Mouse (Mus musculus) neural tube, embryonic 14.5 days (tissue): Measurements from ENCODE around the gene Klf8. TPM values are rescaled to one million over a fixed set of nuclear protein-coding genes. Genes with fewer than 3 reads are reported as not detected.
A peak's percentile ranks its signal among the peaks of the same experiment; 100 is the strongest.

Experiments
- ATAC-seq: fragments of 200-750 bp; cut with Nextera tagmentation; 2 replicates; pipeline ENCODE4 v1.8.0; 2017; ENCODE audit warnings: low read depth, mild to moderate bottlenecking, moderate TSS enrichment, moderate library complexity
- H3K27ac ChIP-seq: fragments of 300-500 bp; sonication (generic); 2 replicates; pipeline ENCODE4 v1.5.1; 2014; ENCODE audit warnings: low read depth, mild to moderate bottlenecking, control low read depth, low read length, moderate library complexity, mixed read lengths
- H3K27me3 ChIP-seq: fragments of 300-500 bp; sonication (generic); 2 replicates; pipeline ENCODE4 v1.6.1; 2014; ENCODE audit warnings: low read length; ENCODE audit not compliant: control insufficient read depth, insufficient read depth
- H3K36me3 ChIP-seq: fragments of 300-500 bp; sonication (generic); 2 replicates; pipeline ENCODE4 v1.6.1; 2014; ENCODE audit warnings: low read length, mixed read lengths; ENCODE audit not compliant: control insufficient read depth, insufficient read depth
- H3K4me1 ChIP-seq: fragments of 300-500 bp; sonication (generic); 2 replicates; pipeline ENCODE4 v1.6.1; 2014; ENCODE audit warnings: low read length; ENCODE audit not compliant: control insufficient read depth, insufficient read depth
- H3K4me2 ChIP-seq: fragments of 300-500 bp; sonication (generic); 2 replicates; pipeline ENCODE4 v1.6.1; 2014; ENCODE audit warnings: mild to moderate bottlenecking, low read depth, low read length, control low read depth
- H3K4me3 ChIP-seq: fragments of 300-500 bp; sonication (generic); 2 replicates; pipeline ENCODE4 v1.5.1; 2014; ENCODE audit warnings: low read depth, low read length, control low read depth, mixed read lengths
- H3K9ac ChIP-seq: fragments of 300-500 bp; sonication (generic); replicated peaks from 2 replicates; pipeline ENCODE4 v1.6.1; 2014; ENCODE audit warnings: low read depth, mild to moderate bottlenecking, control low read depth, low read length, mixed read lengths
- H3K9me3 ChIP-seq: fragments of 300-500 bp; sonication (generic); 2 replicates; pipeline ENCODE4 v1.6.1; 2016; ENCODE audit warnings: low read length; ENCODE audit not compliant: control insufficient read depth
- WGBS: fragments of 180-500 bp; shearing (Covaris S2); extraction: QIAGEN DNeasy Blood & Tissue Kit; methylation state at CpG from one replicate; pipeline ENCODE4 v1.1.7; 2014; 5-methylcytosine and 5-hydroxymethylcytosine counted together
- polyA plus RNA-seq: library from polyadenylated mRNA; unstranded; fragments of >200 nt; fragmentation: Nextera tagmentation; extraction: Ambion mirVana; gene quantifications from 2 replicates; pipeline ENCODE4 v1.2.1, GENCODE M21; 2014

The Klf8 gene
- polyA plus RNA-seq, 1 experiment from 2014 or later, result 5.6 TPM

DNA sequence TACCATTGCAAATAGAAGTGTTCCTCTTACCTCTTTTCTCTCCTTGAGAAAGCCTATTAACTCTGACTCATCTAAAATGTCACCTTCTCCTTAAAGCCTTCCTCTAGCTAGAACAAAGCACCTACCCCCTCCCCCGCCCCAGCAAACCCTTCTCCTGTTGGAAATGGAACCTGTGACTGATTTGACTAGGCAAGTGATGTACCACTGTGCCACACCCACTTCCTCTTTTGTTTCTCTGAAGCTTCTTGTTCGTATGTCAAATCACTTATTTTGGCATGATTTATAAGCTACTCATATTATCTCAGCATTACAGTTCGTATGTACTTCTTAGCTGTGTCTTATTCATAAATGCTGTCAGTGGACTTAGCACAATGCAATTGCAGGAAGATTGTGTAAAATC, 144.5 kb downstream of the Klf8 start:
- no peak overlapping the region for H3K4me3 ChIP-seq
- H3K9me3 ChIP-seq, result no peaks in the 10 kb centered on the region
- no peak for ATAC-seq
- WGBS, result 70% methylated on average over 3 of the region's 3 CpGs
- H3K27me3 ChIP-seq, result no peaks in the 10 kb centered on the region
- H3K4me2 ChIP-seq, result no peak overlapping the region
- no peaks in the 10 kb centered on the region for H3K4me1 ChIP-seq
- H3K9ac ChIP-seq, result no peak overlapping the region
- H3K36me3 ChIP-seq, result no peaks in the 10 kb centered on the region
- no peak overlapping the region for H3K27ac ChIP-seq

DNA sequence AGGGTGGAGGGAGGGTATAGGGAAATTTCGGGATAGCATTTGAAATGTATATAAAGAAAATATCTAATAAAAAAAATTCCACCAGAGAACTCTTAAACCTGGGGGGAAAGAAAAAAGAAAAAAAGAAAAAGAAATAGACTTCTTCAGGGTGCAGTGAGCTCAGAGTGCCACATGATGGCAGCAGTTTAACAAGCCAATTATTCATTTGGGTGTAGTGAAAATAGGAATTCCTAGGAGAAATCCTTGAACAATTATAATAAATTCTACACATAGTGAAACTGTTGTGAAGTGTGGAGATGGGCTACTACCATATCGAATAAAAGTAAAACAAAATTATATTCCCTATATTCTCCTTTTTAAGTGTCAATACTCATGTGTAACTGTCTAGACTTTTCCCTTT, 152.0 kb downstream of the Klf8 start:
- Histone ChIP-seq H3K9me3 (no peaks in the 10 kb centered on the region), H3K4me2 (no peak overlapping the region), H3K27me3 (no peaks in the 10 kb centered on the region), H3K4me3 (no peak overlapping the region), H3K4me1 (no peaks in the 10 kb centered on the region), H3K27ac (no peak overlapping the region), H3K36me3 (no peaks in the 10 kb centered on the region), H3K9ac (no peak overlapping the region)
- 47% methylated on average over 2 of the region's 2 CpGs for WGBS
- no peak for ATAC-seq

DNA sequence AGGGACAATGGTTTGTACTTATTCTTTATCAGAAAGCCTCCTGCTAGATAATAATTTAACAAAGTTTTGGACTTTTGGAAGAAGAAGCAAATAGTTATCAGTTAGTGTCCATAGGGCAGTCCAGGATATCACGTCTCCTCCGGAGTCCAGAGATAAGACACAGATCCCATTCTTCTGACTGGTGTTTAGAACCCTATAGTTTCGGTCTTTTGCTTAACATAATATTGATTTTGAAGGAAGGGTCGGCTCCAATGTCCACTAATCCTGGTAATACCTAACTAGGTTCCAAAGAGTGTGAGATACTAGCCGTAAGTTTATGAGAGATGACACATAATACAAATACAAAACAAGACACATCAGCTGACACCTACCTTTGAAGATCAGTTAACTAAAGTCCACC, 179.8 kb downstream of the Klf8 start:
- no peaks in the 10 kb centered on the region for H3K27me3 ChIP-seq
- H3K9ac ChIP-seq, result no peak overlapping the region
- H3K27ac ChIP-seq, result no peak overlapping the region
- H3K36me3 ChIP-seq, result no peaks in the 10 kb centered on the region
- no peaks in the 10 kb centered on the region for H3K9me3 ChIP-seq
- H3K4me1 ChIP-seq, result no peaks in the 10 kb centered on the region
- 92% methylated on average over 5 of the region's 5 CpGs for WGBS
- H3K4me2 ChIP-seq, result no peak overlapping the region
- ATAC-seq, result no peak
- H3K4me3 ChIP-seq, result no peak overlapping the region

DNA sequence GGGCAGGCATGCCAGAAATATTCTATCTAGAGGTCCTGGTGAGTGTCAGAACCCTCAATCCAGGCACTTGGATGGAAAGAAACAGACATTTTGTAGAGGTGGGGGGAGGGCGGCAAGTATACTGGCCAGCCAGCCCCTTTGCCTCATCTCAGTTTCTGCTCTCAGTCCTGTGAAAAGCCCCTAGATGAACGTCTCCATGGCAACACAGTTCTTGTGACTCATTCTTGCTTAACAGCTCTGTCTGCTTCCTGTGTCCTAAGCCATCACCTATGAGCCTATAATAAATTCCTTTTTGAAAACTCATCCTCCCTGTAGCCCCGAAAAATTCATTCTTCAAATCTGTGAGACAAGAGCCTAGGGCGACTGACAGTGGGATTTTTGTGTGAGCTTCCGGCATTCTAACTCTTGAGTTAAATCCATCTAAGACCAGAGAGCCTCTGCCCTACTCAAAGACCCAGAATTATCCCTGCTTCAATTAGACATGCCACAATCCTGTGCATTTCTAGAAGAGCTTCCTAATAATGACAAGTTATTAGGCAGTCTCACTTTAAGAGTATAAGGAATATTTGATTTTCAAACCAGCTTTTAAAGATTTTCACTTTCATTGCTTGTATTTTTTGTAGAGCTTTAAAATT, 196.5 kb downstream of the Klf8 start:
- WGBS, result 32% methylated on average over 5 of the region's 5 CpGs
- no peaks in the 10 kb centered on the region for H3K4me1 ChIP-seq
- H3K9ac ChIP-seq, result no peak overlapping the region
- H3K9me3 ChIP-seq, result no peaks in the 10 kb centered on the region
- H3K4me2 ChIP-seq, result no peak overlapping the region
- H3K36me3 ChIP-seq, result no peaks in the 10 kb centered on the region
- peak; percentile 79; the same call in 1 of the 2 replicates for ATAC-seq
- no peak overlapping the region for H3K4me3 ChIP-seq
- 0 out of 2 replicates have a peak overlapping the region, but pooled peaks have one; percentile 5 for H3K27ac ChIP-seq
- H3K27me3 ChIP-seq, result no peaks in the 10 kb centered on the region

DNA sequence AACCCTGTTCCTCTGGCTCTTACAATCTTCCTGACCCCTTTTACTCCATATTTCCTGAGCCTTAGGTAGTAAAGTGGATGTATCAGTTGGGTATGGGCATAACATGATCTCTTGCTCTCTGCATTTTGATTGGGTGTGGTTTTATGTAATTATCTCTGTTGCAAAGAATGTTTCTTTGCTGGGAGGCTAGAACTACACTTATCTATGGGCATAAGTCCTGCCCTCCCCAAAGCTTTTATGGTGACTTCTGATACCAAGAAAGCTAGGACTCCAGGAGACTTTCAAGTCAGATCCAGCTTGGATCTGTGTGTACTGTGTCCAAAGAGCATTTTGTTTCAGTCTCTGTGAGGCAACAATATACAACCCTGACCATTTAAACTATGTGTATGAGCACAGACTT, 202.3 kb downstream of the Klf8 start:
- Histone ChIP-seq H3K9ac (no peak overlapping the region), H3K27me3 (no peaks in the 10 kb centered on the region), H3K4me1 (no peaks in the 10 kb centered on the region), H3K27ac (no peak overlapping the region), H3K4me3 (no peak overlapping the region), H3K36me3 (no peaks in the 10 kb centered on the region), H3K4me2 (no peak overlapping the region), H3K9me3 (no peaks in the 10 kb centered on the region)
- no peak for ATAC-seq

DNA sequence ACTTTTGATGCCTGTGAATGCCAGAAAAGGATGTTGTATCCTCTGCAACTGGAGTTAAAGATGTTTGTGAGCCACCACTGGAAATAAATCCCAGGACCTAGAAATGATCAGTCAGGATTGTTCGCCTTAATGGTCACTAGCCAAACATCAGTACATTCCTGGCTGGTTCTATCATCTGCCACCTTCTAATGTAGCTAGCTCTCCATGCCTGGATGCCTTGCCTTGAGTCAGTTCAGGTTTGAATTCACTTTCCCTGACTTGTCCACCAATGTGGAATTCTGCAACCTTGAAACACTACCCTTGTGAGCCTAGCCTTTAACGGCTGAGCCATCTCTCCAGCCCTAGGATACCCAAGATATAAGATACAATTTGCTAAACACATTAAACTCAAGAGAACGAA, 202.8 kb downstream of the Klf8 start:
- WGBS, result 85% methylated on average over 3 of the region's 3 CpGs
- Histone ChIP-seq H3K4me3 (no peak overlapping the region), H3K9me3 (no peaks in the 10 kb centered on the region), H3K27ac (no peak overlapping the region), H3K9ac (no peak overlapping the region), H3K4me1 (no peaks in the 10 kb centered on the region), H3K36me3 (no peaks in the 10 kb centered on the region), H3K27me3 (no peaks in the 10 kb centered on the region), H3K4me2 (no peak overlapping the region)
- no peak for ATAC-seq

Other genes with a start within 250 kb of the Klf8 start
- gene Usp51, start 231.0 kb upstream of the Klf8 start, polyA plus RNA-seq, result 2.5 and 3.8 TPM in 2 replicates
- gene Mageh1, start 199.9 kb upstream of the Klf8 start, polyA plus RNA-seq, result 108 and 125 TPM in 2 replicates
- gene Foxr2, start 118.7 kb upstream of the Klf8 start, polyA plus RNA-seq, result 0.40 and 0.53 TPM in 2 replicates
- 7.3 and 13.7 TPM in 2 replicates for gene Rragb, start 97.5 kb upstream of the Klf8 start, polyA plus RNA-seq